Mouse (Mus musculus) liver, adult 2 months (tissue): ENCODE results near the gene Med19. TPM values are rescaled to one million over a fixed set of nuclear protein-coding genes. Genes with fewer than 3 reads are reported as not detected.

Experiments
- DNase-seq: peaks from one replicate; pipeline ENCODE4 v3.0.0-alpha.2; 2011; ENCODE audit warnings: low read depth, low spot score; ENCODE audit errors: extremely low read depth
- H3K27ac ChIP-seq: fragments of 200-500 bp; replicated peaks from 2 replicates; pipeline ENCODE4 v1.5.1; 2012; ENCODE audit warnings: low read depth, mild to moderate bottlenecking, control low read depth, inconsistent platforms, low read length; ENCODE audit not compliant: insufficient read depth
- H3K27me3 ChIP-seq: fragments of 200-500 bp; 2 replicates; pipeline ENCODE4 v1.6.1; 2012; ENCODE audit warnings: mild to moderate bottlenecking, moderate library complexity, low read length, inconsistent platforms; ENCODE audit not compliant: control insufficient read depth, insufficient read depth
- H3K36me3 ChIP-seq: fragments of 200-500 bp; 2 replicates; pipeline ENCODE4 v1.6.1; 2012; ENCODE audit warnings: low read length, inconsistent platforms; ENCODE audit not compliant: control insufficient read depth, insufficient read depth
- H3K4me1 ChIP-seq: fragments of 200-500 bp; 2 replicates; pipeline ENCODE4 v1.6.1; 2011; ENCODE audit warnings: low read length; ENCODE audit not compliant: control insufficient read depth, insufficient read depth
- H3K4me3 ChIP-seq: fragments of 200-500 bp; 2 replicates; pipeline ENCODE4 v1.5.1; 2011; ENCODE audit warnings: low read depth, mild to moderate bottlenecking, control low read depth, low read length, moderate library complexity; ENCODE audit not compliant: insufficient read depth
- H3K79me2 ChIP-seq: fragments of 200-500 bp; 2 replicates; pipeline ENCODE4 v1.6.1; 2012; ENCODE audit warnings: inconsistent platforms, mild to moderate bottlenecking, low read length, moderate library complexity; ENCODE audit not compliant: control insufficient read depth, insufficient read depth
- H3K9ac ChIP-seq: fragments of 200-500 bp; 2 replicates; pipeline ENCODE4 v1.6.1; 2012; ENCODE audit warnings: low read depth, mild to moderate bottlenecking, control low read depth, inconsistent platforms, low read length
- CTCF ChIP-seq: fragments of 200-500 bp; IDR thresholded peaks from 2 replicates; pipeline ENCODE4 v1.5.1; 2011; ENCODE audit warnings: low read depth, low read length, control low read depth
- POLR2A ChIP-seq: fragments of 200-500 bp; IDR thresholded peaks from 2 replicates; pipeline ENCODE4 v1.6.1; 2011; ENCODE audit warnings: low read length, control low read depth; ENCODE audit not compliant: insufficient read depth; ENCODE audit errors: extremely low read depth
- WGBS: fragments of 180-500 bp; shearing (Covaris S2); methylation state at CpG from one replicate; pipeline ENCODE4 v1.1.7; 2018; 5-methylcytosine and 5-hydroxymethylcytosine counted together
- polyA plus RNA-seq: library from polyadenylated mRNA; depleted of rRNA; stranded (reverse); fragments of >200 nt; gene quantifications from 2 replicates; pipeline ENCODE4 v1.2.3, GENCODE M21; 2012
- total RNA-seq: library from RNA; depleted of rRNA; stranded (reverse); fragments of >200 nt; gene quantifications from 2 replicates; pipeline ENCODE4 v1.2.3, GENCODE M21; 2014

Gene Med19
- total and polyA plus RNA-seq, 2 experiments, result 5.5 to 7.9 TPM

DNA sequence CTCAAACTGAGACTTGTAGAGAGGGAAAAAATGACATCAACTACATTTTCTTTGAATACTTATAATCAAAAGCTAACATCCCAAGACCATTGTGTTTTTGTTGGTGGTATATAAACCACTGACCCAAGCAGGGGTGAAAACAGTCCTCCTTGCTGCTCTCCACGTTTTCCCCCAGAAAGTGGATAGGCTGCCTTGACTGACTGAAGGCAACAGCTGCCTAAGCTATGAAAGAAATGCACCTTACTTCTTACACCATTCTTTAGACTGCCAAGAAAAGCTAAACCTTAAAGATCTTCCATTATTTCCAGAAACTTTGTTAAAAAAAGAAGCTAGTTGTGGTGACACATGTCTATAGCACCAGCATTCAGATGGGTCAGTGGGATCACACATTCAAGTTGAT lies 32.1 kb upstream of the Med19 start:
- Histone ChIP-seq H3K27me3 (no peaks in the 10 kb centered on the region), H3K9ac (no peak overlapping the region), H3K27ac (no peak overlapping the region), H3K4me3 (no peak overlapping the region), H3K4me1 (peaks cover 32% of the 10 kb centered on the region), H3K79me2 (peaks cover 39% of the 10 kb centered on the region), H3K36me3 (peaks cover 2% of the 10 kb centered on the region)
- TF ChIP-seq POLR2A (no peak), CTCF (no peak)
- WGBS, result 47% methylated on average over 1 of the region's 1 CpGs
- no peak for DNase-seq

DNA sequence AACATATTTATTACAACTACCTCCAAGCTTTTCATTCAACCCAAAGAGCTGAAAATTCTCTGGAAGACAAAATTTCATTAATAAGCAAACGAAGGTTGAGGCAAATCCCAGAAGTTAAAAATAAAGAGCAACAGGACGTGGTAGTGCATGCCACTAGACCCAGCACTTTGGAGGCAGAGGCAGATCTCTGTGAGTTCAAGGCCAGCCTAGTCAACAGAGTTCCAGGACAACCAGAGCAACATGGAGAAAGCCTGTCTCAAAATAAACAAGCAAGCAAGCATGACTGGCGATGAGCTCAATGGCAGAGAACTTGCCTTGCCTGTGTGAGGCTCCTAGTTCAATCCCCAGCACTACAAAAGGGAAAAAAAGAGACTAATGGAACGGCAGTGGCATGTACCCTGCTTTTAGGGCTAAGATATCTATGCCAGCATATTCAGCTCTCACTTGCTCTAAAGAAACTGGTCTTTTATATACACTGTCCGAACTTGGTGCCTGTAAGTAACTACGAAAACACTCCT lies 31.1 kb upstream of the Med19 start:
- DNase-seq, result peak; percentile 64
- Histone ChIP-seq H3K27me3 (no peaks in the 10 kb centered on the region), H3K9ac (peak overlapping the region; percentile 40; the same call in 1 of the 2 replicates), H3K27ac (peak overlapping the region; percentile 37), H3K4me3 (no peak overlapping the region; the same call in 1 of the 2 replicates), H3K79me2 (peaks cover 30% of the 10 kb centered on the region), H3K36me3 (no peaks in the 10 kb centered on the region; the same call in 1 of the 2 replicates), H3K4me1 (peaks cover 26% of the 10 kb centered on the region)
- 52% methylated on average over 6 of the region's 6 CpGs for WGBS
- TF ChIP-seq POLR2A (no peak), CTCF (no peak)

DNA sequence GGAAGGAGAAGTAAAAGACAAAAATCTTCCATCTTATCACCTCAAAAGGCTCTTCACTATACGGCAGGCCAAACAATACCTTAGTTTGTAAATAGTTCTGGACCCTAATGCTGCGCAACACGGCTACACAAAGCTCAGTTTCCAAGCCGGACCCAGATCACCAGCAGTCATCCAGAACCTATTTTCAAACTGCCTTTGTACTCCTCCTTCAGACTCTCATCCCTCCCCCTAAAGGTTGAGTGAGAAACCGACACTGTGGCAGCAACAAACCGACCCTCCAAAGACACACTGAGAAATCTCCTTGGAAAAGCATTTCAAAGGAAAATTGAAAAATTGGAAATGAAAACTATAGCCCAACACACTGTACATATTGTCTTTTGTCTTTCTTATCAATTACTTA lies 29.8 kb upstream of the Med19 start:
- no peak overlapping the region for H3K27ac ChIP-seq
- no peaks in the 10 kb centered on the region for H3K27me3 ChIP-seq
- peaks cover 24% of the 10 kb centered on the region for H3K79me2 ChIP-seq
- 7% methylated on average over 6 of the region's 6 CpGs for WGBS
- peak overlapping the region; percentile 40 for H3K9ac ChIP-seq
- H3K4me3 ChIP-seq, result peak overlapping the region; percentile 41
- no peak for DNase-seq
- TF ChIP-seq CTCF (no peak), POLR2A (no peak)
- peaks cover 20% of the 10 kb centered on the region for H3K4me1 ChIP-seq
- no peaks in the 10 kb centered on the region; the same call in 1 of the 2 replicates for H3K36me3 ChIP-seq

DNA sequence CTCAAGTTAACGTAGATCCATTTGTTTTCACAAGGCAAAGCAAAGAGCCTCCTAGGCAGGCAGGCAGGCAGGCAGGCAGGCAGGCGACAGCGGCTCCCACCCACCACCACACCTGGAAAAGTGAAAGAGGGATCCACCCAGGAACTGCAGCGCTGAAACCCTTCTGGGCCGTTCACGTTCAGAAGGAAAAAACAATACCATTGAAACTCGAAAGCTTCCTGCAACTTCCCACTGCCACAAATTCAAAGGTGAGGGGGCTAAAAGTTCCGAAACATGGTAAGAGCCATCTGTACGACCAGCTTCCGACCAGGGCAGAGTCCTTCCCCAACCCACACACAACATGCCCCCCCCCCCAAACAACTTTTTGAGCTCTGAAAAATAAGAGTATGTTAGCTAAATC lies 28.5 kb upstream of the Med19 start:
- Histone ChIP-seq H3K4me1 (peaks cover 14% of the 10 kb centered on the region), H3K79me2 (peaks cover 18% of the 10 kb centered on the region), H3K27me3 (no peaks in the 10 kb centered on the region), H3K4me3 (peak overlapping the region; percentile 55), H3K27ac (peak overlapping the region; percentile 87), H3K9ac (peak overlapping the region; percentile 95), H3K36me3 (no peaks in the 10 kb centered on the region; the same call in 1 of the 2 replicates)
- under 1% methylated on average over 10 of the region's 10 CpGs for WGBS
- no peak for TF ChIP-seq POLR2A
- TF ChIP-seq CTCF, result no peak
- peak; percentile 43 for DNase-seq

DNA sequence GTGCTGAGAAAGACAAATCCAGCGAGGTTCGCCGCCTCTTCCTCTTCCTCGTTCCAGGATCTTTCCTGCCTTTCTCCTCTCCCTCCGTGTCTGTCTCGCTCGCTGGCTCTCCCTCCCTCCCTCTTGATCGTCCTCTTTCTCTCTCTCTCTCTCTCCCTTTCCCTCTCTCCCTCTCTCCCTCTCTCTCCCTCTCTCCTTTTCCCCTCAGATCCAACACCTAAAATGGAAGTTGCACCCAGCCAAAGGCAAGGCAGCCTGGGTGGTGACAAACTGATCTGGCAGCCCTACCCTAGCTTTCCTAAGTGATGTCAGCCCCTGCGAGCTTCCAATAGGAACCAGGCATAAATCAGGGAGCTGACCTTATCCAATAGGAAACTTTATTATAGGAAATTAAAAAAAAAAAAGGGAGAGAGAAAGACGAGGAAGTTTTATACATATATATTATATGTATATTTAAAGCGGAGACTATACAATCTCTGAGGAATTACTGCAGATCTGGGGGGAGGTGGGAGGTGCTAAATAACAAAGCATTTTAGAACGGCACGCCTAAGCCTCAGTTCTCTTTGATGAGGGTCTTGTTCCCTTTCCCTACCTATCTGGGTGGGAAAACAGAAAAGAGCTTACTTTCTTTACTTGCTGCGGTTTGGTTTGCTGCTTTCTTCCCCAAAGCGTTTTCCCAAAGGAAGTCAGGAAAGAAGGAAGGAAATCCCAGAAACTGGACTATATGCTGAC lies 27.6 kb upstream of the Med19 start, which contains the start of gene Ctnnd1:
Gene Ctnnd1 (minus strand): TSS at position 302 of the 732 bp plus-strand sequence.
- Histone ChIP-seq H3K9ac (peak within 1 kb of the TSS; percentile 95), H3K4me3 (peak within 1 kb of the TSS; percentile 67), H3K27me3 (no peaks in the 10 kb centered on the region), H3K4me1 (peaks cover 14% of the 10 kb centered on the region), H3K27ac (peak within 1 kb of the TSS; percentile 92), H3K36me3 (no peaks in the 10 kb centered on the region), H3K79me2 (peaks cover 18% of the 10 kb centered on the region)
- DNase-seq, result peak; percentile 94
- TF ChIP-seq CTCF, result no peak
- peak; percentile 74; the same call in 1 of the 2 replicates for TF ChIP-seq POLR2A
- under 1% methylated on average over 15 of the region's 15 CpGs for WGBS

GRCm38 (mm10) chr2:84653354-84653753 lies 24.8 kb upstream of the Med19 start:
- Histone ChIP-seq H3K79me2 (peaks cover 2% of the 10 kb centered on the region; the same call in 1 of the 2 replicates), H3K36me3 (no peaks in the 10 kb centered on the region), H3K4me1 (peaks cover 1% of the 10 kb centered on the region), H3K4me3 (no peak overlapping the region), H3K27ac (no peak overlapping the region), H3K27me3 (no peaks in the 10 kb centered on the region), H3K9ac (no peak overlapping the region)
- TF ChIP-seq POLR2A, result no peak
- TF ChIP-seq CTCF, result no peak
- no peak for DNase-seq
